Mouse (Mus musculus) MEL (cell line): Measurements from ENCODE around the gene Col4a2. TPM values are rescaled to one million over a fixed set of nuclear protein-coding genes. Genes with fewer than 3 reads are reported as not detected.

Experiments
- DNase-seq: peaks from one replicate; pipeline ENCODE4 v3.0.0; 2011; ENCODE audit warnings: low read depth, low spot score
- H3K27ac ChIP-seq: 2 replicates; pipeline ENCODE4 v1.5.1; 2012; ENCODE audit warnings: low read depth, mild to moderate bottlenecking, control low read depth, low read length, moderate library complexity; ENCODE audit not compliant: control insufficient read depth
- H3K27me3 ChIP-seq, 2 experiments: fragments of 150-350 bp in 1 of 2; sonication (generic) in 1 of 2; 2 replicates each; pipeline ENCODE4 v1.6.1; 2012; ENCODE audit warnings: low read length in 2 of 2, mild to moderate bottlenecking in 2 of 2, improper control_type of control experiment in 1 of 2, moderate library complexity in 1 of 2; ENCODE audit not compliant: insufficient read depth in 2 of 2, control insufficient read depth in 1 of 2
- H3K36me3 ChIP-seq, 2 experiments: 2 replicates each; pipeline ENCODE4 v1.6.1; 2012 to 2014; ENCODE audit warnings: low read length in 2 of 2, improper control_type of control experiment in 1 of 2, inconsistent platforms in 1 of 2, mild to moderate bottlenecking in 1 of 2; ENCODE audit not compliant: insufficient read depth in 2 of 2, control insufficient read depth in 1 of 2
- H3K4me1 ChIP-seq, 2 experiments: fragments of 150-350 bp in 1 of 2; sonication (generic) in 1 of 2; 2 replicates each; pipeline ENCODE4 v1.6.1; 2012; ENCODE audit warnings: low read length in 2 of 2, improper control_type of control experiment in 1 of 2, mild to moderate bottlenecking in 1 of 2; ENCODE audit not compliant: insufficient read depth in 2 of 2, control insufficient read depth in 1 of 2
- H3K4me3 ChIP-seq, 2 experiments: fragments of 150-350 bp in 1 of 2; sonication (generic) in 1 of 2; 2 replicates each; pipeline ENCODE4 v1.5.1; 2012; ENCODE audit warnings: low read depth in 2 of 2, low read length in 2 of 2, mild to moderate bottlenecking in 2 of 2, moderate library complexity in 2 of 2, control low read depth in 1 of 2, improper control_type of control experiment in 1 of 2; ENCODE audit not compliant: control insufficient read depth in 1 of 2, insufficient read depth in 1 of 2
- H3K79me2 ChIP-seq: 2 replicates; pipeline ENCODE4 v1.6.1; 2012; ENCODE audit warnings: mild to moderate bottlenecking, low read length, moderate library complexity; ENCODE audit not compliant: control insufficient read depth, poor library complexity, insufficient read depth
- H3K9ac ChIP-seq: 2 replicates; pipeline ENCODE4 v1.6.1; 2012; ENCODE audit warnings: low read depth, mild to moderate bottlenecking, control low read depth, low read length, moderate library complexity; ENCODE audit not compliant: control insufficient read depth, poor library complexity, severe bottlenecking
- H3K9me3 ChIP-seq: fragments of 150-350 bp; sonication (generic); replicated peaks from 2 replicates; pipeline ENCODE4 v1.6.1; 2012; ENCODE audit warnings: mild to moderate bottlenecking, low read length, improper control_type of control experiment, moderate library complexity; ENCODE audit not compliant: insufficient read depth
- CTCF ChIP-seq, 3 experiments: IDR thresholded peaks in 2 of 3; conservative IDR thresholded peaks in 1 of 3; 2 replicates each; pipeline ENCODE4 v1.5.1; 2011 to 2012; ENCODE audit warnings: low read length in 3 of 3, low read depth in 2 of 3, mild to moderate bottlenecking in 2 of 3, improper control_type of control experiment in 1 of 3, inconsistent platforms in 1 of 3, mixed read lengths in 1 of 3, moderate library complexity in 1 of 3; ENCODE audit not compliant: control insufficient read depth in 1 of 3, insufficient read depth in 1 of 3, poor library complexity in 1 of 3, severe bottlenecking in 1 of 3
- ELF1 ChIP-seq: IDR thresholded peaks from 2 replicates; pipeline ENCODE4 v1.6.1; 2014; ENCODE audit warnings: low read depth, mild to moderate bottlenecking, inconsistent platforms, low read length, improper control_type of control experiment, moderate library complexity
- EP300 ChIP-seq, 2 experiments: IDR thresholded peaks; 2 replicates each; pipeline ENCODE4 v1.6.1; 2011; ENCODE audit warnings: improper control_type of control experiment in 2 of 2, low read length in 2 of 2, low read depth in 1 of 2, mild to moderate bottlenecking in 1 of 2
- GABPA ChIP-seq: IDR thresholded peaks from 2 replicates; pipeline ENCODE4 v1.6.1; 2012; ENCODE audit warnings: low read depth, mild to moderate bottlenecking, inconsistent platforms, low read length, improper control_type of control experiment, moderate library complexity
- HCFC1 ChIP-seq: IDR thresholded peaks from 2 replicates; pipeline ENCODE4 v1.6.1; 2012; ENCODE audit warnings: low read depth, mild to moderate bottlenecking, inconsistent platforms, low read length, improper control_type of control experiment, moderate library complexity
- JUND ChIP-seq: IDR thresholded peaks from 2 replicates; pipeline ENCODE4 v1.6.1; 2011; ENCODE audit warnings: low read depth, mild to moderate bottlenecking, improper control_type of control experiment, low read length
- MAFK ChIP-seq: IDR thresholded peaks from 2 replicates; pipeline ENCODE4 v1.6.1; 2011; ENCODE audit warnings: low read depth, mild to moderate bottlenecking, low read length, improper control_type of control experiment, borderline replicate concordance
- MAX ChIP-seq: IDR thresholded peaks from 2 replicates; pipeline ENCODE4 v1.6.1; 2011; ENCODE audit warnings: low read length, improper control_type of control experiment
- MAZ ChIP-seq: IDR thresholded peaks from 2 replicates; pipeline ENCODE4 v1.6.1; 2012; ENCODE audit warnings: low read depth, mild to moderate bottlenecking, inconsistent platforms, low read length, improper control_type of control experiment
- NELFE ChIP-seq: IDR thresholded peaks from 2 replicates; pipeline ENCODE4 v1.6.1; 2011; ENCODE audit warnings: low read depth, low read length, improper control_type of control experiment
- POLR2A ChIP-seq, 2 experiments: IDR thresholded peaks; 2 replicates each; pipeline ENCODE4 v1.6.1; 2011 to 2012; ENCODE audit warnings: low read length in 2 of 2, mild to moderate bottlenecking in 2 of 2, control low read depth in 1 of 2, improper control_type of control experiment in 1 of 2, low read depth in 1 of 2, moderate library complexity in 1 of 2; ENCODE audit not compliant: control insufficient read depth in 1 of 2, insufficient read depth in 1 of 2, poor library complexity in 1 of 2
- POLR2AphosphoS2 ChIP-seq: IDR thresholded peaks from 2 replicates; pipeline ENCODE4 v1.6.1; 2011; ENCODE audit warnings: low read length, improper control_type of control experiment
- RAD21 ChIP-seq: IDR thresholded peaks from 2 replicates; pipeline ENCODE4 v1.6.1; 2011; ENCODE audit warnings: mild to moderate bottlenecking, low read depth, low read length, improper control_type of control experiment
- RCOR1 ChIP-seq: IDR thresholded peaks from 2 replicates; pipeline ENCODE4 v1.6.1; 2012; ENCODE audit warnings: low read depth, mild to moderate bottlenecking, inconsistent platforms, low read length, improper control_type of control experiment
- SIN3A ChIP-seq: IDR thresholded peaks from 2 replicates; pipeline ENCODE4 v1.6.1; 2012; ENCODE audit warnings: low read length, improper control_type of control experiment, inconsistent platforms
- SMC3 ChIP-seq: IDR thresholded peaks from 2 replicates; pipeline ENCODE4 v1.6.1; 2011; ENCODE audit warnings: low read depth, low read length, improper control_type of control experiment
- TAL1 ChIP-seq: IDR thresholded peaks from 2 replicates; pipeline ENCODE4 v1.6.1; 2012; ENCODE audit warnings: mild to moderate bottlenecking, inconsistent platforms, low read length, moderate library complexity, mixed read lengths
- UBTF ChIP-seq: IDR thresholded peaks from 2 replicates; pipeline ENCODE4 v1.6.1; 2012; ENCODE audit warnings: low read depth, mild to moderate bottlenecking, inconsistent platforms, low read length, improper control_type of control experiment, moderate library complexity, borderline replicate concordance; ENCODE audit not compliant: insufficient read depth
- ZNF384 ChIP-seq: IDR thresholded peaks from 2 replicates; pipeline ENCODE4 v1.6.1; 2012; ENCODE audit warnings: low read depth, mild to moderate bottlenecking, inconsistent platforms, low read length, improper control_type of control experiment
- polyA plus RNA-seq, 2 experiments: library from polyadenylated mRNA; stranded (reverse) in 1 of 2; unstranded in 1 of 2; fragments of >175 nt in 1 of 2; fragments of >200 nt in 1 of 2; gene quantifications; 2 replicates each; pipeline versions ENCODE4 v1.2.1 to v1.2.4; 2012; ENCODE audit warnings: low replicate concordance in 2 of 2, low read depth in 1 of 2; ENCODE audit not compliant: insufficient read length in 2 of 2, insufficient read depth in 1 of 2, missing spikeins in 1 of 2
- total RNA-seq: library from RNA; depleted of rRNA; stranded (reverse); fragments of 300-350 nt; gene quantifications from 2 replicates; pipeline ENCODE4 v1.2.3, GENCODE M21; 2012

Gene Col4a2
- total and polyA plus RNA-seq, 3 experiments: 0.04 to 0.81 TPM; not detected in 1

DNA sequence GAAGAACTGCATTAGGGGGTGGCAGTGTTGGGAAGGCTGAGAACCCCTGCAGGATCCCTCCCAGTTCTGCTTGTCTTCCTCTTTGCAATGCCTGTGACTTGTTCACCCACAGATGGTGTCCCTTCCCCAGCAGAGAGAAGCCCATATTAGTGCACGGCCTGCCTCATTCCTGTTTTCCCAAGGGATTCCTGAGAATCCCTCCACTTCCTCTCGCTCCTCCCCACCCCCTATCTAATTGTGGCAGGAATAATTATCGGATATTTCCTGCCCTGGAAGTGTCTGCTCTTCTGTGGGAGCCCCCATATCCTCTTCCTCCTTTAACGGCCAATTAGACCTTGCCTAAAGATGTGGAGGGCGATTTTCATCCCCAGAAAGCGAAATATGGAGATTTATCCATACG is 67.0 kb downstream of the Col4a2 start:
- TF ChIP-seq EP300 (IDR thresholded peaks at IDR 0.05; ENCODE audit: low read depth in 1 of 2, low read length in 2 of 2): no peak
- no peaks in the 10 kb centered on the region for H3K27me3 ChIP-seq
- DNase-seq: no peak

DNA sequence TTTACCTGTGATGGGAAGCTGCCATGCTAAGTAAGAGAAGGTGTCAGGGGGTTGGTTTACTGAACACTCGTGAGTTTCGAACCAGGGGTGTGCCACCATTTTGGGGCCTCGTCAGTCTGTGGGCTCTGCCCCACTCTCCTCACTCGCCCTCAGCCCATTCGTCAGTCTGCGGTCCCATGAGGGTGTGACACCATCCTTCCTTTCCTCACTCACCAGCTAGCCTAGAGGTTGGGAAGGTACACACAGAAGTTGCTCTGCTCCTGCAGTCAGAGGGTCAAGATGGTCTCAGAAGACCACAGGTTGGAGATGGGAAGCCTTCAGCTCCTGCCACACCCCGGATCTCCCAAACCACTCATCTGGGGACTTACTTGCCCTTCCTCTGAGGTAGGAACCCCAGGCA is 68.9 kb downstream of the Col4a2 start:
- Histone ChIP-seq H3K4me3 (no peak overlapping the region), H3K27ac (no peak overlapping the region), H3K4me1 (no peaks in the 10 kb centered on the region), H3K36me3 (no peaks in the 10 kb centered on the region), H3K9ac (no peak overlapping the region), H3K79me2 (no peaks in the 10 kb centered on the region)
- TF ChIP-seq MAZ: no peak
- TF ChIP-seq CTCF (IDR thresholded peaks at IDR 0.05 in 2 of 3, conservative IDR thresholded peaks at IDR 0.05 in 1 of 3; ENCODE audit: control insufficient read depth in 1 of 3, insufficient read depth in 1 of 3, low read depth in 2 of 3, low read length in 3 of 3, poor library complexity in 1 of 3, severe bottlenecking in 1 of 3): no peak
- no peak for TF ChIP-seq POLR2AphosphoS2
- no peak for TF ChIP-seq MAFK
- TF ChIP-seq JUND: no peak
- no peak for TF ChIP-seq RAD21
- TF ChIP-seq, all 39 proteins: peak for 0
- no peak for DNase-seq
- H3K27me3 ChIP-seq: no peaks in the 10 kb centered on the region; a peak in 1 of 4 replicates
- H3K9me3 ChIP-seq: no peaks in the 10 kb centered on the region

More for the DNA sequence above, 67.0 kb downstream of the Col4a2 start:
- Histone ChIP-seq H3K9ac (no peak overlapping the region), H3K9me3 (no peaks in the 10 kb centered on the region), H3K79me2 (no peaks in the 10 kb centered on the region), H3K36me3 (no peaks in the 10 kb centered on the region), H3K4me3 (no peak overlapping the region), H3K4me1 (no peaks in the 10 kb centered on the region), H3K27ac (no peak overlapping the region)

DNA sequence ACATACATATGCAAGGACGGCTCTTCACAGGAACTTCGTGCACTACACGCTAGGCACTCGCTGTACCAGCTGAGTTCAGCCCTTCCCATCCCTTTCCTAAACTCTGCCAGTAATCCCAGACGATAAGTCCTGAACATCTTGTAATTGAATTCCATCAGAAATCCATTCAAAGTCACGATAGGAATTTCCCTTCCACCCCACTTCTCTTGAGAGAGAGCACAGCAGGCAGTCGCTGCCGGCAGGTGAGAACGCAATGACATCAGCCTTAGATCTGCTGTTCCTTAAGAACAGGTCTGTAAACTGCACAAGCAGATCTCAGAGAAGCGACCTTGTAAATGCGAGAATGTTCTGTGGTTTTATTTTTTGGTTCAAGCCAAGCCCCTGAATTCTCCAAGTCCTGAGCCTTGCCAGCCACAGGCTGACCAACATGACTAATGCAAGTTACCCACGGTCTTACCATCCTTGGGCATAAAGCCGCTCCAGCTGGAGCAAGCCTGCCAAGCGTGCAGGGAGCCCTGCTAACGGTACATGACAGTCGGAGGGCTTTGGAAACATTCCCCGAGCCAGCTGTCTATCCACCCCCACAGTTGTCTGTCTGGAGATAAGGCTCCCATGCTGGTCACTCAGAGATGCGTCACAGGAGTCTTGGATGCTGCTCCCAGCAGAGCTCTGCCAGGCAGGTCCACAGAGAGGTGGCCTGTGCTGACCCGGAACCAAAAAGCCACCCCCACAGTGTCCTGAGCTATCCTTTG is 69.6 kb downstream of the Col4a2 start:
- TF ChIP-seq MAFK: no peak
- TF ChIP-seq GABPA: no peak
- TF ChIP-seq HCFC1: no peak
- TF ChIP-seq MAX: no peak
- TF ChIP-seq SMC3: no peak
- TF ChIP-seq RCOR1: no peak
- TF ChIP-seq POLR2A (IDR thresholded peaks at IDR 0.05; ENCODE audit: control insufficient read depth in 1 of 2, insufficient read depth in 1 of 2, low read depth in 1 of 2, low read length in 2 of 2, poor library complexity in 1 of 2): no peak
- no peak for TF ChIP-seq TAL1
- no peak for TF ChIP-seq MAZ
- TF ChIP-seq UBTF: no peak
- no peak for TF ChIP-seq SIN3A
- TF ChIP-seq ELF1: no peak
- no peak for TF ChIP-seq ZNF384
- no peak for TF ChIP-seq NELFE
- Histone ChIP-seq H3K9me3 (no peaks in the 10 kb centered on the region), H3K27ac (no peak overlapping the region), H3K27me3 (no peaks in the 10 kb centered on the region; a peak in 1 of 4 replicates), H3K4me3 (no peak overlapping the region), H3K4me1 (no peaks in the 10 kb centered on the region), H3K79me2 (no peaks in the 10 kb centered on the region), H3K36me3 (no peaks in the 10 kb centered on the region), H3K9ac (no peak overlapping the region)
- no peak for DNase-seq
